Mouse (Mus musculus) megakaryocyte, embryonic 14.5 days (primary cell): ENCODE data around the gene Nav3.

ENCODE experiments used
- FLI1 ChIP-seq: IDR thresholded peaks from 2 replicates; pipeline ENCODE4 v1.6.1; 2012; ENCODE audit warnings: low read length, inconsistent platforms, mixed read lengths
- GATA1 ChIP-seq: IDR thresholded peaks from 3 replicates; pipeline ENCODE4 v1.6.1; 2012; ENCODE audit warnings: mixed read lengths, low read length, inconsistent platforms, borderline replicate concordance

GRCm38 (mm10) chr10:109764412-109765101 lies 691.4 kb downstream of the Nav3 start:
- TF ChIP-seq GATA1 (no peak), FLI1 (no peak)
